Mouse (Mus musculus) liver, embryonic 16.5 days (tissue): ENCODE measurements around the gene Idh3g. TPM values are rescaled to one million over a fixed set of nuclear protein-coding genes. Genes with fewer than 3 reads are reported as not detected.

Source experiments
- ATAC-seq: fragments of 200-750 bp; cut with Nextera tagmentation; 2 replicates; pipeline ENCODE4 v1.8.0; 2017; ENCODE audit warnings: low read depth, mild to moderate bottlenecking, moderate number of reproducible peaks, moderate library complexity
- H3K27ac ChIP-seq: fragments of 300-500 bp; sonication (generic); 2 replicates; pipeline ENCODE4 v1.5.1; 2014; ENCODE audit warnings: mild to moderate bottlenecking, low read length
- H3K27me3 ChIP-seq: fragments of 300-500 bp; sonication (generic); 2 replicates; pipeline ENCODE4 v1.6.1; 2014; ENCODE audit warnings: low read depth, low read length, mixed read lengths; ENCODE audit not compliant: control insufficient read depth, insufficient read depth
- H3K36me3 ChIP-seq: fragments of 300-500 bp; sonication (generic); 2 replicates; pipeline ENCODE4 v1.6.1; 2014; ENCODE audit warnings: mild to moderate bottlenecking; ENCODE audit not compliant: control insufficient read depth, insufficient read depth
- H3K4me1 ChIP-seq: fragments of 300-500 bp; sonication (generic); 2 replicates; pipeline ENCODE4 v1.6.1; 2014; ENCODE audit warnings: low read depth, low read length, mixed read lengths; ENCODE audit not compliant: control insufficient read depth
- H3K4me2 ChIP-seq: fragments of 300-500 bp; sonication (generic); 2 replicates; pipeline ENCODE4 v1.6.1; 2014; ENCODE audit warnings: low read depth, low read length, mixed read lengths
- H3K4me3 ChIP-seq: fragments of 300-500 bp; sonication (generic); 2 replicates; pipeline ENCODE4 v1.5.1; 2014; ENCODE audit warnings: low read depth, mild to moderate bottlenecking, low read length
- H3K9ac ChIP-seq: fragments of 300-500 bp; sonication (generic); 2 replicates; pipeline ENCODE4 v1.6.1; 2014; ENCODE audit warnings: low read depth, low read length
- H3K9me3 ChIP-seq: fragments of 300-500 bp; sonication (generic); replicated peaks from 2 replicates; pipeline ENCODE4 v1.6.1; 2016; ENCODE audit warnings: low read length; ENCODE audit not compliant: control insufficient read depth
- WGBS: fragments of 180-500 bp; shearing (Covaris S2); extraction: QIAGEN DNeasy Blood & Tissue Kit; methylation state at CpG from one replicate; pipeline ENCODE4 v1.1.7; 2014; ENCODE audit not compliant: insufficient replicate concordance; 5-methylcytosine and 5-hydroxymethylcytosine counted together
- polyA plus RNA-seq: library from polyadenylated mRNA; unstranded; fragments of >200 nt; fragmentation: Nextera tagmentation; extraction: Ambion mirVana; gene quantifications from 2 replicates; pipeline ENCODE4 v1.2.1, GENCODE M21; 2015

Gene Idh3g
- polyA plus RNA-seq, 1 experiment from 2014 or later: 112 TPM

DNA sequence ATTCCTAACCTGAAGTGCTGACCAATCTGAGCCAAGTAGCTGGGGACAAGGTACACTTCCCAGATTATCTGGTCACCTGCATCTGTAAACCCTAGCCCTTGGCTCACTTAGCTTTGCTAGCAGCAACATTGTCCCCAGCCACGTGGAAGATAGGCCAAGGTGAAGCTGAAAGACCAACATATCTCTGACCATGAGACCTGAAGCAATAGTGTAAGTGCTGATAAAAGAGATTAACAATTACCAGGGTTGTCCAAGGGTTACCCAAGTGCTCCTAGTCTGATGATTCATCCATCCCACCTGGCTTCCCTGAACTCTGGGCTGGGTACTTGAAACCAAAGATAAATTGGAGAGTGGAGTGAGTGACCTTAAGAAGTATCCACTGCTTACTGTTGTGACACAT is 55.8 kb downstream of the Idh3g start:
- H3K27me3 ChIP-seq: no peaks in the 10 kb centered on the region
- H3K36me3 ChIP-seq: no peaks in the 10 kb centered on the region
- no peaks in the 10 kb centered on the region for H3K9me3 ChIP-seq
- no peak for ATAC-seq
- no peak overlapping the region for H3K9ac ChIP-seq
- H3K4me2 ChIP-seq: no peak overlapping the region
- no peak overlapping the region for H3K27ac ChIP-seq
- H3K4me3 ChIP-seq: no peak overlapping the region
- no peaks in the 10 kb centered on the region for H3K4me1 ChIP-seq
- WGBS: 23% methylated on average over 1 of the region's 1 CpGs

Other genes starting within 250 kb of the Idh3g start
- 21.3 and 21.5 TPM in 2 replicates for gene Dusp9, start 147.5 kb downstream of the Idh3g start, polyA plus RNA-seq
- 1.5 and 1.6 TPM in 2 replicates for gene Pnck, start 126.8 kb downstream of the Idh3g start, polyA plus RNA-seq
- 0.12 and 0.50 TPM in 2 replicates for gene Slc6a8, start 113.7 kb downstream of the Idh3g start, polyA plus RNA-seq
- 129 and 137 TPM in 2 replicates for gene Bcap31, start 70.7 kb downstream of the Idh3g start, polyA plus RNA-seq
- gene Abcd1, start 70.3 kb downstream of the Idh3g start, polyA plus RNA-seq: 8.0 and 8.1 TPM in 2 replicates
- gene Plxnb3, start 29.8 kb downstream of the Idh3g start, polyA plus RNA-seq: 0.23 and 0.47 TPM in 2 replicates
- gene Srpk3, start 12.5 kb downstream of the Idh3g start, polyA plus RNA-seq: 1.1 and 2.9 TPM in 2 replicates
- 158 and 167 TPM in 2 replicates for gene Ssr4, start 131 bp upstream of the Idh3g start, polyA plus RNA-seq
- gene Pdzd4, start 38.1 kb upstream of the Idh3g start, polyA plus RNA-seq: 0.02 and 0.08 TPM in 2 replicates
- 0.08 and 0.25 TPM in 2 replicates for gene Avpr2, start 105.2 kb upstream of the Idh3g start, polyA plus RNA-seq
- 0.16 and 0.35 TPM in 2 replicates for gene L1cam, start 109.2 kb upstream of the Idh3g start, polyA plus RNA-seq
- 6.6 and 7.7 TPM in 2 replicates for gene Arhgap4, start 135.0 kb upstream of the Idh3g start, polyA plus RNA-seq
- gene Naa10, start 135.0 kb upstream of the Idh3g start, polyA plus RNA-seq: 69.0 and 70.6 TPM in 2 replicates
- 21.3 and 24.6 TPM in 2 replicates for gene Renbp, start 144.0 kb upstream of the Idh3g start, polyA plus RNA-seq
- gene Hcfc1, start 179.5 kb upstream of the Idh3g start, polyA plus RNA-seq: 28.0 and 31.1 TPM in 2 replicates
- gene Irak1, start 237.0 kb upstream of the Idh3g start, polyA plus RNA-seq: 19.9 and 25.7 TPM in 2 replicates